Mouse (Mus musculus) small intestine, adult 2 months (tissue): ENCODE results near the gene Parn. TPM values are rescaled to one million over a fixed set of nuclear protein-coding genes. Genes with fewer than 3 reads are reported as not detected.

Experiments
- H3K27ac ChIP-seq: fragments of 200-500 bp; 2 replicates; pipeline ENCODE4 v1.5.1; 2012; ENCODE audit warnings: low read depth, low read length, control low read depth, inconsistent platforms; ENCODE audit not compliant: insufficient read depth
- H3K27me3 ChIP-seq: fragments of 200-500 bp; 2 replicates; pipeline ENCODE4 v1.6.1; 2012; ENCODE audit warnings: mild to moderate bottlenecking, moderate library complexity, low read length, inconsistent platforms; ENCODE audit not compliant: control insufficient read depth, insufficient read depth
- H3K36me3 ChIP-seq: fragments of 200-500 bp; 2 replicates; pipeline ENCODE4 v1.6.1; 2012; ENCODE audit warnings: mild to moderate bottlenecking, low read length, control low read depth, inconsistent platforms; ENCODE audit not compliant: control insufficient read depth, insufficient read depth
- H3K4me1 ChIP-seq: fragments of 200-500 bp; 2 replicates; pipeline ENCODE4 v1.6.1; 2012; ENCODE audit warnings: low read length, inconsistent platforms, mixed read lengths; ENCODE audit not compliant: control insufficient read depth, insufficient read depth, insufficient read length
- H3K4me3 ChIP-seq: fragments of 200-500 bp; 2 replicates; pipeline ENCODE4 v1.5.1; 2012; ENCODE audit warnings: low read depth, mild to moderate bottlenecking, control low read depth, inconsistent platforms, low read length, moderate library complexity
- CTCF ChIP-seq: fragments of 200-500 bp; IDR thresholded peaks from 2 replicates; pipeline ENCODE4 v1.5.1; 2012; ENCODE audit warnings: low read depth, mild to moderate bottlenecking, control low read depth, inconsistent platforms, low read length, moderate library complexity, mixed read lengths; ENCODE audit not compliant: insufficient replicate concordance, insufficient read length; ENCODE audit errors: extremely low read depth
- POLR2A ChIP-seq: fragments of 200-500 bp; IDR thresholded peaks from 2 replicates; pipeline ENCODE4 v1.6.1; 2012; ENCODE audit warnings: low read depth, mild to moderate bottlenecking, control low read depth, inconsistent platforms, low read length, moderate library complexity
- WGBS: fragments of 180-500 bp; shearing (Covaris S2); methylation state at CpG from one replicate; pipeline ENCODE4 v1.1.7; 2018; 5-methylcytosine and 5-hydroxymethylcytosine counted together
- polyA plus RNA-seq: library from polyadenylated mRNA; depleted of rRNA; stranded (reverse); fragments of >200 nt; gene quantifications from 2 replicates; pipeline ENCODE4 v1.2.3, GENCODE M21; 2012

The Parn gene
- polyA plus RNA-seq, 1 experiment: 9.5 TPM

- 64% methylated on average over 3 of the region's 3 CpGs for WGBS
- no peak for TF ChIP-seq CTCF
- TF ChIP-seq POLR2A: no peak
- no peaks in the 10 kb centered on the region for H3K4me1 ChIP-seq
These were observed 151.8 kb downstream of the Parn start for GRCm38 (mm10) chr16:13516214-13516613.

GRCm38 (mm10) chr16:13515524-13515923 is 152.4 kb downstream of the Parn start:
- H3K4me1 ChIP-seq: no peaks in the 10 kb centered on the region
- TF ChIP-seq POLR2A (no peak), CTCF (no peak)
- 91% methylated on average over 7 of the region's 7 CpGs for WGBS
- no peaks in the 10 kb centered on the region for H3K27me3 ChIP-seq
- no peaks in the 10 kb centered on the region for H3K36me3 ChIP-seq
- no peak overlapping the region for H3K4me3 ChIP-seq
- H3K27ac ChIP-seq: no peak overlapping the region

More at GRCm38 (mm10) chr16:13516214-13516613, 151.8 kb downstream of the Parn start:
- H3K36me3 ChIP-seq: no peaks in the 10 kb centered on the region
- H3K4me3 ChIP-seq: no peak overlapping the region
- no peaks in the 10 kb centered on the region for H3K27me3 ChIP-seq
- H3K27ac ChIP-seq: no peak overlapping the region

- WGBS: 60% methylated on average over 5 of the region's 5 CpGs
- no peaks in the 10 kb centered on the region for H3K36me3 ChIP-seq
- no peaks in the 10 kb centered on the region for H3K4me1 ChIP-seq
- no peak overlapping the region for H3K4me3 ChIP-seq
- H3K27me3 ChIP-seq: no peaks in the 10 kb centered on the region
- TF ChIP-seq CTCF (no peak), POLR2A (no peak)
- H3K27ac ChIP-seq: no peak overlapping the region
These were observed 162.9 kb downstream of the Parn start for GRCm38 (mm10) chr16:13505055-13505454.

- Histone ChIP-seq H3K27ac (no peak overlapping the region), H3K36me3 (no peaks in the 10 kb centered on the region), H3K4me3 (no peak overlapping the region), H3K4me1 (no peaks in the 10 kb centered on the region), H3K27me3 (no peaks in the 10 kb centered on the region)
- 77% methylated on average over 3 of the region's 3 CpGs for WGBS
- no peak for TF ChIP-seq POLR2A
- no peak for TF ChIP-seq CTCF
These were observed 163.5 kb downstream of the Parn start for GRCm38 (mm10) chr16:13504476-13504875.

GRCm38 (mm10) chr16:13498923-13499322 is 169.0 kb downstream of the Parn start:
- no peaks in the 10 kb centered on the region for H3K36me3 ChIP-seq
- TF ChIP-seq CTCF: no peak
- TF ChIP-seq POLR2A: no peak
- 78% methylated on average over 3 of the region's 3 CpGs for WGBS

GRCm38 (mm10) chr16:13493981-13494380 is 174.0 kb downstream of the Parn start:
- Histone ChIP-seq H3K36me3 (no peaks in the 10 kb centered on the region), H3K4me3 (no peak overlapping the region), H3K4me1 (peaks cover 4% of the 10 kb centered on the region; the same call in 1 of the 2 replicates), H3K27me3 (no peaks in the 10 kb centered on the region), H3K27ac (no peak overlapping the region)
- TF ChIP-seq CTCF (no peak), POLR2A (no peak)
- 72% methylated on average over 3 of the region's 3 CpGs for WGBS

More at GRCm38 (mm10) chr16:13498923-13499322, 169.0 kb downstream of the Parn start:
- no peaks in the 10 kb centered on the region for H3K27me3 ChIP-seq
- H3K27ac ChIP-seq: no peak overlapping the region
- H3K4me1 ChIP-seq: peaks cover 1% of the 10 kb centered on the region; the same call in 1 of the 2 replicates
- no peak overlapping the region for H3K4me3 ChIP-seq

GRCm38 (mm10) chr16:13492996-13493395 is 175.0 kb downstream of the Parn start:
- WGBS: 75% methylated on average over 3 of the region's 3 CpGs
- Histone ChIP-seq H3K36me3 (no peaks in the 10 kb centered on the region), H3K27me3 (no peaks in the 10 kb centered on the region), H3K4me3 (no peak overlapping the region), H3K4me1 (peaks cover 4% of the 10 kb centered on the region; the same call in 1 of the 2 replicates), H3K27ac (no peak overlapping the region)
- no peak for TF ChIP-seq CTCF
- no peak for TF ChIP-seq POLR2A
